Mouse (Mus musculus): ENCODE results near the gene Gm11985. TPM values are rescaled to one million over a fixed set of nuclear protein-coding genes. Genes with fewer than 3 reads are reported as not detected.

Gm11985 gene
- polyA plus RNA-seq, 1 experiment from 2014 or later, result not detected

DNA sequence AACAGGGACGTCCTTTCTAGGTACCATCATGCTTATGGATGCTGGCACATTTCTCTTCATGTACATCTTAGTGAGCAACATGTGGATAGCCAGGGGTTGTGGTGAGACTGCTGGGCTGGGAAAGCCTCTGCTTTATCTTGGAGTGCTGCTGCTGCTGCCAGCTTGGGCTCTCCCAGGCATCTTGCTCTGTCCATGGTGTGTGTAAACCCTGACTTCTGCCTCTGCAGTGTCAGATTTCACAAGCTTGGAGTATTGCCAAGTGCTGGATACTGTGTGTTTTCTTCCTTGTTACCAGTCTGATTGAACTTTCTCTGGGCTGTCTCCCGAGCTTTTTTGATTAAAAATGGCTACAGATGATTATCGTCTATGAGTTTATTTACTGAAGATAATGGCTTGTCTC, 45.6 kb downstream of the Gm11985 start:
- H3K9me3 ChIP-seq (ENCODE audit: control insufficient read depth, low read length), result no peaks in the 10 kb centered on the region
- ATAC-seq (ENCODE audit: low FRiP score, low TSS enrichment) (0 out of 2 replicates have a peak, but pooled peaks have one; percentile 33), DNase-seq (ENCODE audit: low spot score) (peak; percentile 61)
- H3K4me1 ChIP-seq (replicated peaks; ENCODE audit: control insufficient read depth, insufficient read depth), result no peaks in the 10 kb centered on the region
- H3K27me3 ChIP-seq (ENCODE audit: control insufficient read depth, insufficient read depth, low read length), result no peaks in the 10 kb centered on the region
- H3K4me3 ChIP-seq (ENCODE audit: low read depth, low read length), result no peak overlapping the region
- no peak for TF ChIP-seq CTCF (IDR thresholded peaks at IDR 0.05; ENCODE audit: low read depth)
- no peak for TF ChIP-seq EP300 (optimal IDR thresholded peaks at IDR 0.05)
- no peak overlapping the region for H3K4me2 ChIP-seq (replicated peaks; ENCODE audit: low read depth)
- H3K27ac ChIP-seq (replicated peaks), result no peak overlapping the region
- no peaks in the 10 kb centered on the region for H3K36me3 ChIP-seq (ENCODE audit: control insufficient read depth, insufficient read depth, low read length)
- WGBS, result 29% methylated on average over 3 of the region's 3 CpGs
- no peak overlapping the region for H3K9ac ChIP-seq (ENCODE audit: low read length)

DNA sequence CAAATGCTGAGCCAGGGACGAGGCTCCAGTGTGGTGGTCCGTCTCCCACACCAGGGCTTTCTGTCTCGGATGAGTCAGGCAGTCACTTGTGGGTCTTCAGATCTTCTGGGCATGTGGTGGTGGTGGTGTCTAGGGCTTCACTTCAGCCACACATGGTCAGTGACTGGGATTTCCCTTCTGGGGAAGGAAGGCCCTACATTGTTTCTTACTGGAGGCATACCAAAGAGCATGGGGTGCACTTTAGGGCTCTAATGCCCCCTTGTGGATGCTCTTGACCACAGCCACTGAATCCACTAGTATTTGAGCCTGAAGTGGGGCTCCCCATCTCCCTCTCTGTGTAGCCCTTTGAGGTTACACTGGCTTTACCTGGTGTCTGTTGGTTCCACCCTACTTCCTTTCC, 47.9 kb downstream of the Gm11985 start:
- DNase-seq (ENCODE audit: low spot score) (peak; percentile 46), ATAC-seq (ENCODE audit: low FRiP score, low TSS enrichment) (no peak)
- 95% methylated on average over 3 of the region's 3 CpGs for WGBS
- Histone ChIP-seq H3K36me3 (ENCODE audit: control insufficient read depth, insufficient read depth, low read length) (no peaks in the 10 kb centered on the region), H3K4me3 (ENCODE audit: low read depth, low read length) (no peak overlapping the region), H3K9me3 (ENCODE audit: control insufficient read depth, low read length) (no peaks in the 10 kb centered on the region), H3K27me3 (ENCODE audit: control insufficient read depth, insufficient read depth, low read length) (no peaks in the 10 kb centered on the region), H3K4me2 (replicated peaks; ENCODE audit: low read depth) (no peak overlapping the region), H3K9ac (ENCODE audit: low read length) (no peak overlapping the region), H3K4me1 (replicated peaks; ENCODE audit: control insufficient read depth, insufficient read depth) (no peaks in the 10 kb centered on the region), H3K27ac (replicated peaks) (no peak overlapping the region)
- TF ChIP-seq CTCF (IDR thresholded peaks at IDR 0.05; ENCODE audit: low read depth) (peak; percentile 83), EP300 (optimal IDR thresholded peaks at IDR 0.05) (no peak)

DNA sequence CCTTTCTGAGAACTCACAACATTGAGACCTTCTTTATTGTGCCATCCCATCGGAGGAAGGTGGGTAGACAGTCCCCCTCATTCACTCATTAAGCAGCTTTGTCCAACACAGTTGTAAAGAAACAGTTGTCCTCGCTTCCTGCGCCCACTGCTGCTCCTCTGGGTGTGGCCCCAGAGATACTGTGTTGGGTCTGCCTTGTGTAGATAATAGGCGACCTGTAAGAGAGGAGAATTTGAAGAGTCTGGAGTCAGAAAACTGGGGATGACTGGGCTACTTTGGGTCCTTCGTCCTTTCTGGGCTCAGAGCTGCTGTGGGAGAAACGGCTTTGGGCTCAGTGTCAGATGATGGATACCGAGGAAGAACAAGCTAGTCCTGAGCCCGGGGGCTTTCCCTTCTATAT, 50.0 kb downstream of the Gm11985 start:
- Histone ChIP-seq H3K9me3 (ENCODE audit: control insufficient read depth, low read length) (no peaks in the 10 kb centered on the region), H3K4me3 (ENCODE audit: low read depth, low read length) (no peak overlapping the region), H3K4me2 (replicated peaks; ENCODE audit: low read depth) (no peak overlapping the region), H3K36me3 (ENCODE audit: control insufficient read depth, insufficient read depth, low read length) (no peaks in the 10 kb centered on the region), H3K9ac (ENCODE audit: low read length) (no peak overlapping the region), H3K27ac (replicated peaks) (no peak overlapping the region), H3K27me3 (ENCODE audit: control insufficient read depth, insufficient read depth, low read length) (no peaks in the 10 kb centered on the region), H3K4me1 (replicated peaks; ENCODE audit: control insufficient read depth, insufficient read depth) (no peaks in the 10 kb centered on the region)
- ATAC-seq (ENCODE audit: low FRiP score, low TSS enrichment), result no peak
- DNase-seq (ENCODE audit: low spot score), result no peak
- no peak for TF ChIP-seq CTCF (IDR thresholded peaks at IDR 0.05; ENCODE audit: low read depth)
- no peak for TF ChIP-seq EP300 (optimal IDR thresholded peaks at IDR 0.05)
- 88% methylated on average over 8 of the region's 8 CpGs for WGBS

- 68% methylated on average over 5 of the region's 5 CpGs for WGBS
- Histone ChIP-seq H3K36me3 (ENCODE audit: control insufficient read depth, insufficient read depth, low read length) (no peaks in the 10 kb centered on the region), H3K27ac (replicated peaks) (no peak overlapping the region), H3K9ac (ENCODE audit: low read length) (no peak overlapping the region), H3K27me3 (ENCODE audit: control insufficient read depth, insufficient read depth, low read length) (no peaks in the 10 kb centered on the region), H3K4me3 (ENCODE audit: low read depth, low read length) (no peak overlapping the region), H3K4me2 (replicated peaks; ENCODE audit: low read depth) (no peak overlapping the region), H3K9me3 (ENCODE audit: control insufficient read depth, low read length) (no peaks in the 10 kb centered on the region), H3K4me1 (replicated peaks; ENCODE audit: control insufficient read depth, insufficient read depth) (no peaks in the 10 kb centered on the region)
- ATAC-seq (ENCODE audit: low FRiP score, low TSS enrichment) (no peak), DNase-seq (ENCODE audit: low spot score) (no peak)
- TF ChIP-seq EP300 (optimal IDR thresholded peaks at IDR 0.05), result no peak
- no peak for TF ChIP-seq CTCF (IDR thresholded peaks at IDR 0.05; ENCODE audit: low read depth)
Measured at GRCm38 (mm10) chr11:7136246-7136855, 52.0 kb downstream of the Gm11985 start.

DNA sequence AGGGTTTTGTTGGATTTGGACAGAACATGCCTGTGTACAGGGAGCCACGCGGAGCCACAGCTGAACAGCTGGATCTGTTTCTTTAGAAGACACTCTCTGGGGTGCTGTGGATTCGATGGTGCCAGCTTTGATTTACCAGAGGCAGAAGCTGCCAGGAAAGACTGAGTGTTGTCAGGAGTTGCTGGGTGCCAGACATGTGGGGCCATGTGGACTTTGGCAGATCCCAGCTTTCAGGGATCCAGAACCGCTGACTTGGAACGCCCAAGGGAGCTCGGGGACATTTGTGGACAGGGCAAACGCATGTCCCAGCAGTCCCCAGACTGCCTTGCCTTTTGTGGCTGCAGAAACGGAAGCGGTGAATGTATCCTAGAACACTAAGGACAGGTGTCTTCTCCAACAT, 52.6 kb downstream of the Gm11985 start:
- no peak for TF ChIP-seq EP300 (optimal IDR thresholded peaks at IDR 0.05)
- TF ChIP-seq CTCF (IDR thresholded peaks at IDR 0.05; ENCODE audit: low read depth), result no peak
- WGBS, result 70% methylated on average over 9 of the region's 9 CpGs
- Histone ChIP-seq H3K27ac (replicated peaks) (no peak overlapping the region), H3K9me3 (ENCODE audit: control insufficient read depth, low read length) (no peaks in the 10 kb centered on the region), H3K36me3 (ENCODE audit: control insufficient read depth, insufficient read depth, low read length) (no peaks in the 10 kb centered on the region), H3K4me2 (replicated peaks; ENCODE audit: low read depth) (no peak overlapping the region), H3K4me3 (ENCODE audit: low read depth, low read length) (no peak overlapping the region), H3K9ac (ENCODE audit: low read length) (no peak overlapping the region), H3K27me3 (ENCODE audit: control insufficient read depth, insufficient read depth, low read length) (no peaks in the 10 kb centered on the region), H3K4me1 (replicated peaks; ENCODE audit: control insufficient read depth, insufficient read depth) (no peaks in the 10 kb centered on the region)
- no peak for DNase-seq (ENCODE audit: low spot score)
- ATAC-seq (ENCODE audit: low FRiP score, low TSS enrichment), result no peak

DNA sequence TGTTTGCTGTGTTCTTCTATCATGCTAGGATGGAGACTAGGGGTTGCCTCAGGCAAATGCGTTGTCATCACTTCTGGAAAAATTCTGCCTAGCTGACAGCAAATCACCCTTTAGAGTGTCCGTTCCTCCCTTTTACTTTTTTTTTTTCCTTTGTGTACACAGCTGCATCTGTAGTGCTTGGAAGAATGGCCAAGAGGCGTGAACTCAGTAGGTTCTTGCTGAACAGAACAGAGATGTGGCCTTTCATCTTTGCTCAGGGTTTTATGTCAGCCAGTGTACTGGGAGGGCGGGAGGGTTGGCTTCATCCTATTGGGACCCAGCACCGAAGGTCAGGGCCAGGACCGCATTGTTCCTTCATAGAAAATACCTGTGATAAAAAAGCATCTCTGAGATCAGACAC, 53.1 kb downstream of the Gm11985 start:
- no peaks in the 10 kb centered on the region for H3K9me3 ChIP-seq (ENCODE audit: control insufficient read depth, low read length)
- H3K4me3 ChIP-seq (ENCODE audit: low read depth, low read length), result no peak overlapping the region
- H3K4me2 ChIP-seq (replicated peaks; ENCODE audit: low read depth), result no peak overlapping the region
- WGBS, result 52% methylated on average over 6 of the region's 6 CpGs
- no peaks in the 10 kb centered on the region for H3K27me3 ChIP-seq (ENCODE audit: control insufficient read depth, insufficient read depth, low read length)
- H3K27ac ChIP-seq (replicated peaks), result no peak overlapping the region
- DNase-seq (ENCODE audit: low spot score) (no peak), ATAC-seq (ENCODE audit: low FRiP score, low TSS enrichment) (no peak)
- H3K9ac ChIP-seq (ENCODE audit: low read length), result no peak overlapping the region
- no peaks in the 10 kb centered on the region for H3K36me3 ChIP-seq (ENCODE audit: control insufficient read depth, insufficient read depth, low read length)
- TF ChIP-seq CTCF (IDR thresholded peaks at IDR 0.05; ENCODE audit: low read depth) (no peak), EP300 (optimal IDR thresholded peaks at IDR 0.05) (no peak)
- no peaks in the 10 kb centered on the region for H3K4me1 ChIP-seq (replicated peaks; ENCODE audit: control insufficient read depth, insufficient read depth)
